Mouse (Mus musculus) neural tube, embryonic 10.5 days (tissue): ENCODE data around the gene Tmtc4.

ENCODE experiments used
- DNase-seq: peaks from one replicate; pipeline ENCODE4 v3.0.0-alpha.2; 2017; ENCODE audit warnings: low spot score; ENCODE audit errors: extremely low spot score

Gene Tmtc4

GRCm38 (mm10) chr14:122875056-122875455 lies 108.8 kb downstream of the Tmtc4 start:
- DNase-seq, result no peak

GRCm38 (mm10) chr14:122872612-122873011 lies 111.2 kb downstream of the Tmtc4 start:
- no peak for DNase-seq

GRCm38 (mm10) chr14:122871841-122872580 lies 111.8 kb downstream of the Tmtc4 start:
- DNase-seq, result no peak

- DNase-seq, result no peak
Measured at GRCm38 (mm10) chr14:122869831-122870230, 114.0 kb downstream of the Tmtc4 start.
